Mouse (Mus musculus) bone marrow macrophage, adult 2 months (primary cell): ENCODE measurements at regions not wholly inside any gene's neighbourhood (a gene's known extent, or its start where the extent isn't known, plus 50 kb on each side); places are given as distances from the start of the nearest gene placed in this dataset.

Source experiments
- H3K27ac ChIP-seq: 2 replicates; pipeline ENCODE4 v1.5.1; 2012; ENCODE audit warnings: low read depth, low read length; ENCODE audit not compliant: insufficient read depth
- H3K4me1 ChIP-seq: 2 replicates; pipeline ENCODE4 v1.6.1; 2012; ENCODE audit warnings: low read length; ENCODE audit not compliant: control insufficient read depth, insufficient read depth
- H3K4me3 ChIP-seq: 2 replicates; pipeline ENCODE4 v1.5.1; 2012; ENCODE audit warnings: mild to moderate bottlenecking, low read length, moderate library complexity; ENCODE audit not compliant: insufficient read depth
- CTCF ChIP-seq: IDR thresholded peaks from 2 replicates; pipeline ENCODE4 v1.5.1; 2012; ENCODE audit warnings: low read depth, mild to moderate bottlenecking, low read length, moderate library complexity
- POLR2A ChIP-seq: IDR thresholded peaks from 2 replicates; pipeline ENCODE4 v1.6.1; 2012; ENCODE audit warnings: mild to moderate bottlenecking, low read depth, low read length, borderline replicate concordance

DNA sequence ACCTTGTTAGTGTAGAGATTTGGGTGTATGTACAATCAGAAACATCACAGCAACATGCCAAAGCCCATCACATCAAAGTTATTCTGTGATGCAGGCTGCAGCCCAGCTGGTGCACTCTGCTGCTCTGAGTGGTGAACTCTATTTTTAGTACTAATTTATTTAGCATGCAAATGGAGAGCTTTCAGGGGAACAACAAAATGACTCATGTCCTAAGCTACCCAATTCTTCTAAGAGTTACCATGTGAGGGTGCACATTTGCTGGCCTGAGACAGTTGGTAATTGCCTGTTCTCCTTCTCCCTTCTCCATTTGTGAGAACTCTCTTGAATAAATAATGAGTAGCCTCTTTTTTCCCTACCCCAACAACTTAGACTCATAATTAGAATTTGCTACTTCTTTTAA, 599.2 kb downstream of the Sqor start:
- H3K4me1 ChIP-seq, result no peaks in the 10 kb centered on the region
- no peak overlapping the region for H3K27ac ChIP-seq
- TF ChIP-seq POLR2A (no peak), CTCF (no peak)
- H3K4me3 ChIP-seq, result no peak overlapping the region

DNA sequence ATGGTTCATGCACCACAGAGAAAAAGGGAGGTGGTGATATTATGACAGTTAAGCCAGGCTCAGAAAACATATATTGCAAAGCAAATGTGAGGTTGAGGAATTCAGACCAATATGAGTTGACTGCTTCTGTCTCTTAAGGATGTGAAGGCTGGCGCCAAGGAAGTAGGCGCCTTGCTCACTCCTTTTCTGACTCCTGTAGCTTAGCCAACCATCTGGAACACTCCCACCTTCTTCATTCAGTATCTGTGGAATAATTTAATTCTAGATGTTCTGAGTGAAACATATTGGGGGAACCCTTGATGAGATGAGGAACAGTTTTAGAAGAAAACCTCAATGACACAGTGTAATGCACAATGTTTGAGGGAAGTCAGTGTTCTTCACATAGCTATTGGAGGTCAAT, 601.5 kb downstream of the Sqor start:
- no peak overlapping the region for H3K27ac ChIP-seq
- TF ChIP-seq CTCF (no peak), POLR2A (no peak)
- no peaks in the 10 kb centered on the region for H3K4me1 ChIP-seq
- H3K4me3 ChIP-seq, result no peak overlapping the region

DNA sequence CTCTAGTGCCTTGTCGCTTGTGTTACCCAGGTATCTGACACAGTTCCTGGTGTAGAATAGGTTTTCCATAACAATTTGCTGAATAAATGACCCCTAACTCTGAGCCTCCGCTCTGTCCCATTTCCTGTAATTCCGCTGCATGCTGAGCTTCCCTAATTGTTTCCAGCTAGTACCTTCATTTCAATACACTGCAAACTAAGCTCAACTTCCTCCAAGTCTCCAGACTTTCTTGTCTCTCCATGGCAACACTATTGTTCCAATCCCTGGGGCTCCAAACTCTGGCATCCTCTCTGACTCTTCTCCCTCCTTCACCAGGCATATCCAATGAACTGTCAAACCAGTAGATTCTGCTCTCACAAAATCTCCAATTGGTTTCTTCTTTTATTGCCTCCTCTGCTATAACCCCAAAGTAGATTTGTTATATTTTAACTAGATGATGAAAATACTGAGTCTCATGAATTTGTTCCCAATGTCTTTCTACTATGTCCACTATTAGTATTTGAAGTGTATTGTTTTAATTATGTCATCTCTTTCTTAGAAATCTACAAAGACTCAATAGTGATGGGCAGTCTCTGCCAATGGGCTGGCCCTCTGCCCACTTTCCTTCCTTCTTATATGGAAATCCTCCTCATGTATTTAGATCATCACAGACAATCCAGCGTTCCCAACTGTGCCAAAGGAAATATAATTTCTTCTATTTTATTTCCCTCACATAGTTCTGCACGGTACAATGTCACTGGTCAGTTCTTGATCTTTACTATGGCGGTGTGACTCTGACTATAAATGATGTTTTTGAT, 620.8 kb downstream of the Sqor start:
- Histone ChIP-seq H3K4me1 (no peaks in the 10 kb centered on the region), H3K4me3 (no peak overlapping the region), H3K27ac (no peak overlapping the region)
- TF ChIP-seq POLR2A, result no peak

DNA sequence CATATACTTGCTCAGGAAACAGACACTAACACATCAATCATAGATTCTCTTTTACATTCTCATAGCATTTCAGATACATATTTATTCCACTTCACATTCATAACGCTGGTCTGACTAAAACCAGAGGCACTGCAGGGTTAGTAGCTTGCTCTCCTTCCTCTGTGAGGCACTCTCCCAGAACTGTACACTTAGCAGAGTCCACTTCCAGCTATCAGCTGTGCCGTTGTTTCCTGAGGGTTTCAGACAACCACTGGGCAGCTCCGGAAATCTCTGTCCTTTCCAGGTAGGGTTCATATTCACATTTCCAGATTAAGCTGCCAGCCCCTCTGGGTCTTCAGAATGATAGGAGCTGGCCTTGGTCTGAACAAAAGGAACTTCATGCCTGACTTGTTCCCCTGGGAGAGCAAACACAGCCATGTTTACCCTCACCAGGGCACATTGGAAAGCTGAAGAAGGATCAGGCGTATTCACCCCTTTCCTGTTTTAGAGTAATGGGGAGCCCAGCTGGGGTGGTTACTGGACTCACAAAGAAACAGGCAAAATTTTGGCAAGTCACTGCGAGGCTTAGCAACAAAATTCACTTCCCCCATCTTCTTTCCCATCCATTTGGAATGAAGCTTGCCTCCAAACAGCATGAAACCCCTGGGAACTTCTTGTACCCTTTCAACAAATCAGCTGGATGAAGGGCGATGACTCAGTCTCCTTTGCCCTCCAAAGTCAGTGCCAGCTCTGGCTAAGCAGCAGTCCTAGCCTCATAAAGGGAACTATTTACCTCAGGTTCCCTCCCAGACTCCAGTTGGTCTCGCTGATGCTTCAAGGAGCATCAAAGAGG, 622.0 kb downstream of the Sqor start:
- TF ChIP-seq POLR2A (no peak), CTCF (no peak)
- Histone ChIP-seq H3K4me1 (no peaks in the 10 kb centered on the region), H3K4me3 (no peak overlapping the region)

DNA sequence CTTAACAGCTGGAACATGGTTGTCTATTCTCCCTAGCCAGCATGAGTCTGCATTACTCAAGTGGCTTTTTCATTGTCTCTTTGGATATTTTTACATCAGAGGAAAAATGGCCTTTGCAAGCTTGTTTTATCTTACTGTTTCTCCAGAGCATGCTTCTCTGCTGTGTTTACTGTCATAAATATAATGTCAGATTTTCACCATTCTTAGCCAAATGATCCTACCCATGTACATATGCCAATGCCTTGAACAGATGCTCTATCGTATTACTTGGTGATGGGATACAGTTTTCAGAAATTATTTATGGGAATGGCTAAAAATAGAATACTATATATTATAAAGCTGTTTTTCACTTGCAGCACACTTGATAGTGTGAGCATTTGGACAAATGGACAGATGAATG, 625.9 kb downstream of the Sqor start:
- Histone ChIP-seq H3K4me1 (no peaks in the 10 kb centered on the region), H3K27ac (no peak overlapping the region)
- TF ChIP-seq CTCF, result no peak

More for the DNA sequence above, 622.0 kb downstream of the Sqor start:
- no peak overlapping the region for H3K27ac ChIP-seq

DNA sequence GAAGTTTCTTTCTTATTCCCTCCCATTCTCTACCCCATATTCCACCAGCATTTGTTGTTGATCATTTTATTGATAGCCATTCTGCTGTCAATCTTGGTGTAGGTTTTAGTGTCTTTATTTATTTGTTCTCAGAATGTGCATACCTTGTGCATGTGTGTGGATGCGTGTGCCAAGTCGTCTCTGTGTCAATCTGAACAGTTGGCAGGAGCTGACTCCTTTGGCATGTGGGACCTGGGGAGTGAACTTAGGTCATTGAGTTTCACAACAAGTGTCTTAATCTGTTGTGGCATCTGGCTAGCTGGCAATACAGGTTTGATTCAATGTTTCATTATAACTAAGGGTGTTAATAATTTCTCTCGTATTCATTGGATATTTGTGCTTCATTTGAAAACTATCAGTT, 629.3 kb downstream of the Sqor start:
- Histone ChIP-seq H3K27ac (no peak overlapping the region), H3K4me1 (no peaks in the 10 kb centered on the region), H3K4me3 (no peak overlapping the region)
- TF ChIP-seq CTCF, result no peak
- TF ChIP-seq POLR2A, result no peak

More for the DNA sequence above, 625.9 kb downstream of the Sqor start:
- H3K4me3 ChIP-seq, result no peak overlapping the region

DNA sequence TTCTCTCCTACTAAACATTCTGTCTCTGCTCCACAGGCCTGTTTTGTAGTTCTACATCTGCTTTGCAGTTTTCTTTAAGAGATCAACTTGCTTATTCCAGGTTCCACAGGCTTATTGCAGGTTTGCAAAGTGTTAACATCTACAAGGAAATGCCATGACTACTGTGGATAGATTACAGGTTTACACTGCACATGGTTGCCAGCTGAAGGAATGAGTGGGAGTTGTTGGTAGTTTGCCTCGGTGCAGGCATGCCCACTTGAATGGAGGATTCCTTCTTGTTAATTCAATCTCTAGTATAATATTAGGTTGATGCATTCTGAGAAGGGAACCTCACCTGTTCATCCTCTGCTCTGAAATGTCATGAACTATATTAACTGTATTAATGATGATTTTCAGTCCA, 632.5 kb downstream of the Sqor start:
- no peak overlapping the region for H3K27ac ChIP-seq
- no peak overlapping the region for H3K4me3 ChIP-seq
- H3K4me1 ChIP-seq, result no peaks in the 10 kb centered on the region
- TF ChIP-seq CTCF (no peak), POLR2A (no peak)

DNA sequence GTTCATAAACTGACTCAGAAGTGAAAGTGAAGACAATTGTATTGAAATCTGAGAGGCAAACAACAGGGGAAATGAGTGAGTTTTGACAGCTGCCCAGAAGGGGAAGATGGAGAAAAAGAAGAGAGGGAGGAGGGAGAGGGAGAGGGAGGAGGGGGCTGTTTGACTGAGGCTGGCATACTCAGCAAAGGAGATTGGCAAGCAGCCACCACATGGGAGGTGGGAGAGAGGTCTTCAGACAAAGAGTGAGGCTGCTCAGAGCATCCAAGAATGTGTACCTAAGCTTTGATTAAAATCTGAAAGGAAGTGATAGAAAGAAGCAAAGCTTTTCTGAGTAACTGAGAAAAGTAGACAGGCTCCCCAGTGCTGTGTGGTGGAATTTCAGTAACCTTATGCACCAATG, 636.0 kb downstream of the Sqor start:
- Histone ChIP-seq H3K27ac (no peak overlapping the region), H3K4me3 (no peak overlapping the region), H3K4me1 (no peaks in the 10 kb centered on the region)
- TF ChIP-seq CTCF (no peak), POLR2A (no peak)

DNA sequence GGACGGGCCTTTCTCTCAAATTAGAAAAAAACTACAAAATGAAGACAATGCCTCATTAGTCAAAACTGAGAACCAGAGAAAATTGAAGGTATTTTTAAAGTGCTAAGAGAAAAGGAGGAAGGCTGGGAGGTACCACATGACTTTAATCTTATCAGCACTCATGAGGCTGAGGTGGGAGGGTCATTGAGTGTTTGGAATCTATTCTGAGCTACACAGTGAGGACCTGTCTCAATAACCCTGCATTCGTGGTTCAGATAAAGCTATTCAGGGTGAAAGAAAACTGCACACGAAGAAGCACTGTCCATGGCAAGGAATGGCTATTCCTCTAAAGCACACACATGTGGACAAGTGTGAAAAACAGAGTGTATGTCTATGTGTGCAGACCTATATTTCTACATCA, 644.0 kb downstream of the Sqor start:
- Histone ChIP-seq H3K4me1 (no peaks in the 10 kb centered on the region), H3K27ac (no peak overlapping the region), H3K4me3 (no peak overlapping the region)
- no peak for TF ChIP-seq POLR2A
- no peak for TF ChIP-seq CTCF

DNA sequence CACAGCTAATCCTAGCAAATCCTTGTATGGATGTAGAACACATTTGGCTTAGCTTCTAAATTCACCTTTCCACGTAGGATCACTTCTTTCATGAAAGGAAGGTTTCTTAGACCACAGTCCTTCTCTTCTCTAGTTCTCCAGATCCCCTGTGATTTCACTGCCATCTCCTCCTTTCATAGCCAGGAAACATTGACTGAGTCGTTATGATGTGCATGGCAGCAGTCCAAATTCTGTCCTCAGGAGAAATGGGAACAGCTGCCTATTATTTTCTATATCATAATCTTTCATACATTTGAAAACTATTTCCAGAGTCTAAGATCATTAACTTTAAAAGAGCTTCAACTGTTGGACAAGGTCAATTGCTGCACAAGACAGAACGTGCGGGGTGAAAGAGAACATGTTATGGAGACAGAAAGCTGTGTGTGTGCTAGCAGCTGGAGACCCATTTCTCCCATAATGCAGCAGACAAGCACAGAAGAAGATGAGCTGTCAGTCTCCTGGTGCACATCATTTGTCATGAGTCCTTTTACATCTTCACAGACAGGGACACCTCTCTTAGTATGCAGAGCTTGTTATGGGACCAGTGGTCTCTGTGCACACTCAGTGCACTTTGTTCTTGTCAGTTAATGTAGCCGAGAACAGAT, 631.6 kb upstream of the Sema6d start:
- TF ChIP-seq CTCF (no peak), POLR2A (no peak)
- Histone ChIP-seq H3K4me1 (no peaks in the 10 kb centered on the region), H3K27ac (no peak overlapping the region), H3K4me3 (no peak overlapping the region)
